Mouse (Mus musculus) neural tube, embryonic 15.5 days (tissue): ENCODE measurements around the gene Gsg1l. TPM values are rescaled to one million over a fixed set of nuclear protein-coding genes. Genes with fewer than 3 reads are reported as not detected.

Experiments used
- ATAC-seq: fragments of 200-750 bp; cut with Nextera tagmentation; 2 replicates; pipeline ENCODE4 v1.8.0; 2017; ENCODE audit warnings: mild to moderate bottlenecking, moderate TSS enrichment, moderate library complexity; ENCODE audit not compliant: low FRiP score
- H3K27ac ChIP-seq: fragments of 300-500 bp; sonication (generic); replicated peaks from 2 replicates; pipeline ENCODE4 v1.5.1; 2015; ENCODE audit warnings: mild to moderate bottlenecking, inconsistent platforms
- H3K27me3 ChIP-seq: fragments of 300-500 bp; sonication (generic); replicated peaks from 2 replicates; pipeline ENCODE4 v1.6.1; 2015; ENCODE audit warnings: inconsistent platforms
- H3K36me3 ChIP-seq: fragments of 300-500 bp; sonication (generic); 2 replicates; pipeline ENCODE4 v1.6.1; 2015; ENCODE audit warnings: inconsistent platforms
- H3K4me1 ChIP-seq: fragments of 300-500 bp; sonication (generic); 2 replicates; pipeline ENCODE4 v1.6.1; 2015; ENCODE audit warnings: inconsistent platforms
- H3K4me2 ChIP-seq: fragments of 300-500 bp; sonication (generic); 2 replicates; pipeline ENCODE4 v1.6.1; 2015; ENCODE audit warnings: inconsistent platforms, mild to moderate bottlenecking, moderate library complexity
- H3K4me3 ChIP-seq: fragments of 300-500 bp; sonication (generic); replicated peaks from 2 replicates; pipeline ENCODE4 v1.5.1; 2015; ENCODE audit warnings: mild to moderate bottlenecking, inconsistent platforms
- H3K9ac ChIP-seq: fragments of 300-500 bp; sonication (generic); replicated peaks from 2 replicates; pipeline ENCODE4 v1.6.1; 2015; ENCODE audit warnings: mild to moderate bottlenecking, inconsistent platforms
- H3K9me3 ChIP-seq: fragments of 300-500 bp; sonication (generic); replicated peaks from 2 replicates; pipeline ENCODE4 v1.6.1; 2016; ENCODE audit warnings: inconsistent platforms
- WGBS: fragments of 180-500 bp; shearing (Covaris S2); methylation state at CpG from one replicate; pipeline ENCODE4 v1.1.7; 2015; ENCODE audit warnings: mixed read lengths; 5-methylcytosine and 5-hydroxymethylcytosine counted together
- polyA plus RNA-seq: library from polyadenylated mRNA; unstranded; fragments of >200 nt; fragmentation: Nextera tagmentation; extraction: Ambion mirVana; gene quantifications from 2 replicates; pipeline ENCODE4 v1.2.1, GENCODE M21; 2015

Gene Gsg1l
- polyA plus RNA-seq, 1 experiment from 2014 or later: 14.4 TPM

DNA sequence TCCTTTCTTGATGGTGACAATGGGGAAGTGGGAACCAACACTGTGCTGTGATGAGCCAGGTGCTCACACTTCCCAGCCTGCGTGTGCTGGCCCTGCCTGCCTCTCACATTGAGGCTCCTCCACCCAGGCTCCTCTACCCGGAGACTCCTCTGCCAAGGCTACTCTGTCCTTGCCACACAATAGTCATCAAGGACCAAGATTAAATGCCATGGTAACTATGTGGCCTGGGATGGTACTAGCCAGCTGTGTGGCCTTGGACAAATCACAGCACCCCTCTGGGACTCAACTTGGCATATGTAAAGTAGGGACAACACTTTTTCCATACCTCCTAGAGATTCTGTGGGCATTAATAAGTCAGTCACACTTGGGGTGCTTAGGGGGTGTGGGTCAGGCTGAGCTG, 182.3 kb downstream of the Gsg1l start:
- no peak overlapping the region for H3K4me3 ChIP-seq
- H3K36me3 ChIP-seq: no peaks in the 10 kb centered on the region
- no peak overlapping the region for H3K27ac ChIP-seq
- WGBS: 67% methylated on average over 2 of the region's 2 CpGs
- H3K9ac ChIP-seq: no peak overlapping the region
- no peaks in the 10 kb centered on the region for H3K9me3 ChIP-seq
- ATAC-seq: no peak
- H3K4me2 ChIP-seq: no peak overlapping the region
- peaks cover 5% of the 10 kb centered on the region; the same call in 1 of the 2 replicates for H3K4me1 ChIP-seq
- no peaks in the 10 kb centered on the region for H3K27me3 ChIP-seq

DNA sequence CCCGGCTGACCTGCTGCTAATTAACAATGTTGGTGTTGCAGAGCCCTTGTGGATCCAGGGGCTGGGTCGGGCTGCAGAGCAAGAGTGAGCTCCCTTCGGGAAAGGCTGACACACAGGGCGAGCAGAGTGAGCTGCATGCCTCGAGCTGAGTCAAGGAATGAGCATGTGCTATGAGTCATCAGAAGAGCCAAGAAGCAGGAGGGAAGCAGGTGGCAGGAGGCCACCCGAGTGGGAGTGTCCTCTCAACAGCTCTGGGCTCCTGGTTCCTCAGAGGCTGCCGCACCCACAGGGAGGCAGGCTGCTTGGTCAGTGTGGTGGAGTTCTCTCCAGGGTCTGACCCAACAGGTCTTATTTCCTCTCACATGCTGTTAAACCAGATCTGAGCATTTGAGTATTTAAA, 183.2 kb downstream of the Gsg1l start:
- Histone ChIP-seq H3K9ac (no peak overlapping the region), H3K36me3 (no peaks in the 10 kb centered on the region), H3K4me2 (no peak overlapping the region), H3K9me3 (no peaks in the 10 kb centered on the region), H3K27me3 (no peaks in the 10 kb centered on the region), H3K4me1 (peaks cover 5% of the 10 kb centered on the region; the same call in 1 of the 2 replicates), H3K27ac (no peak overlapping the region), H3K4me3 (no peak overlapping the region)
- no peak for ATAC-seq
- 61% methylated on average over 7 of the region's 7 CpGs for WGBS

DNA sequence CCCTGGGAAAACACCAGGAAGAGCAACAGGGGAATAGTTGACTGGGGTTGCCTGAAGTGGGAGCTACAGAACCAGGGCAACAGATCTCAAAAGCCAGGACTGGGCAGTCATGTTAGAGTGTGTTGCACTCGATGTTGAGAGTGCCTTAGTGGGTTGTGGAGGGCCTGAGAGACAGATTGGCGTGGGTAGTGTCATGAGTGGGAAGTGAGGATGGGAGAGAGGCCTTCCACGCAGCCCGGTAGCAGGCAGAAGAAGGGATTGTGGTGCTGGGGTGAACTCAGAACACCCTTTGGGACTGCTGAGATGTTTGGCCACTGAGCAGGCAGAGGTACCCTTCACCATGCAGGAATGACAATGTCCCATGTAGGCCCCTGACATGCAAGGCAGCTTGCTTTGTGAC, 185.2 kb downstream of the Gsg1l start:
- H3K4me2 ChIP-seq: no peak overlapping the region
- no peaks in the 10 kb centered on the region for H3K27me3 ChIP-seq
- H3K9ac ChIP-seq: no peak overlapping the region
- 87% methylated on average over 4 of the region's 4 CpGs for WGBS
- peaks cover 5% of the 10 kb centered on the region; the same call in 1 of the 2 replicates for H3K4me1 ChIP-seq
- H3K9me3 ChIP-seq: no peaks in the 10 kb centered on the region
- ATAC-seq: no peak
- no peak overlapping the region for H3K27ac ChIP-seq
- no peaks in the 10 kb centered on the region for H3K36me3 ChIP-seq
- H3K4me3 ChIP-seq: no peak overlapping the region

- H3K36me3 ChIP-seq: no peaks in the 10 kb centered on the region
- H3K4me3 ChIP-seq: no peak overlapping the region
- no peak overlapping the region for H3K27ac ChIP-seq
- H3K9me3 ChIP-seq: no peaks in the 10 kb centered on the region
- no peaks in the 10 kb centered on the region for H3K27me3 ChIP-seq
- H3K4me2 ChIP-seq: no peak overlapping the region
- 91% methylated on average over 5 of the region's 5 CpGs for WGBS
- no peak overlapping the region for H3K9ac ChIP-seq
- ATAC-seq: no peak
- H3K4me1 ChIP-seq: peaks cover under 1% of the 10 kb centered on the region; the same call in 1 of the 2 replicates
Measured at GRCm38 (mm10) chr7:125893621-125894020, 188.6 kb downstream of the Gsg1l start.

- 0 out of 2 replicates have a peak overlapping the region, but pooled peaks have one; percentile 6 for H3K27ac ChIP-seq
- 52% methylated on average over 12 of the region's 12 CpGs for WGBS
Measured at GRCm38 (mm10) chr7:125888373-125888772, 193.8 kb downstream of the Gsg1l start.

DNA sequence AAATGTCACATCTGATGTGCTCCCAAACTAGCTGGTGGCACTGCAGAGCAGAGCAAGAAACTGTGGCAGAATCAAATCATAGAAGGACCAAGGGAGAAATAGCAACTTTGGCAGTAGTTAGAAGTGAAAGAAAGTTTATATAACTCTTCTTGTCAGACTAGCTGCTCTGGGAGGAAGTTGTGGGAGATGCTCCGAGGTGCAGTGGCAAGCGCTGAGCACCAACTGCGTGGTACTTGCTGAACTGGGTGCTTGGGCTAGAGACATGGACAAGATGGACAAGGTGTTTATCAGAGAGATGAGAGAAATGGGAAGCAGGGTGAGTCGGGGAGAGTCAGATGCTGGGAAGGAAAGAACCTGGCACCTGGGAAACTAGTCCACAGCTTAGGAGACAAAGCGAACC, 194.4 kb downstream of the Gsg1l start:
- H3K9me3 ChIP-seq: no peaks in the 10 kb centered on the region
- no peak for ATAC-seq
- no peak overlapping the region for H3K4me3 ChIP-seq
- H3K9ac ChIP-seq: no peak overlapping the region
- no peak overlapping the region for H3K4me2 ChIP-seq
- H3K36me3 ChIP-seq: no peaks in the 10 kb centered on the region
- peaks cover 21% of the 10 kb centered on the region for H3K4me1 ChIP-seq
- WGBS: 94% methylated on average over 5 of the region's 5 CpGs
- no peaks in the 10 kb centered on the region for H3K27me3 ChIP-seq
- no peak overlapping the region for H3K27ac ChIP-seq

More at GRCm38 (mm10) chr7:125888373-125888772, 193.8 kb downstream of the Gsg1l start:
- Histone ChIP-seq H3K9me3 (no peaks in the 10 kb centered on the region), H3K36me3 (no peaks in the 10 kb centered on the region), H3K4me2 (no peak overlapping the region), H3K9ac (no peak overlapping the region), H3K4me1 (peaks cover 21% of the 10 kb centered on the region), H3K27me3 (no peaks in the 10 kb centered on the region), H3K4me3 (no peak overlapping the region)
- ATAC-seq: no peak

GRCm38 (mm10) chr7:125887124-125887523, 195.1 kb downstream of the Gsg1l start:
- no peak for ATAC-seq
- no peaks in the 10 kb centered on the region for H3K9me3 ChIP-seq
- no peak overlapping the region for H3K9ac ChIP-seq
- 59% methylated on average over 4 of the region's 4 CpGs for WGBS
- H3K27me3 ChIP-seq: no peaks in the 10 kb centered on the region
- no peak overlapping the region for H3K27ac ChIP-seq
- no peak overlapping the region for H3K4me3 ChIP-seq
- no peaks in the 10 kb centered on the region for H3K36me3 ChIP-seq
- no peak overlapping the region for H3K4me2 ChIP-seq
- peaks cover 21% of the 10 kb centered on the region for H3K4me1 ChIP-seq

DNA sequence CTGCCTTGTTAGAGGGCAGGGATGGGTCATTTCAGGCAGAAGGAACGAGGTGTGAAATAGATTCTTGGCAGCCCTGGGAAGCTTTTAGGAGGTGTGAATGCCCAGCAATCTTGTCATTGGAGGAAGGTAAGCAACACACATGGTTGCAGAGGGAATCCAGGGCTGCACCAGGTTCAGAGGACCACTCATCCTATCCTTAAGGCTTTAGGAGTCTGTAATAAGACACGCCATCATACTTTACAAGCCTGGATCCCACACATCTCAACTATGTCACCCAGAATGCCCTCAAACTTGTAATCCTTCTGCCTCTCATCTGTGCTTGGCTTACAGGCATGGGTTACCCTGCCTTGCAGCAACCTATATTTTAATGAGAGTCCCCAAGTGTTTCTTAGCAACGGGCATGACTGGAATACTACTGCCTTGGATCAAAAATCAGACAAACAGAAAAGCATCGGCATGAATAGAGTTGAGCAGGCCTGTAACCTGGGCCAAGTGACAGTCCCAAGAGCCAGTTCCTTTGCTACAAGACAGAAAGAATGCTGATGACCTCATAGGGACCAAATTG, 196.0 kb downstream of the Gsg1l start:
- ATAC-seq: no peak

DNA sequence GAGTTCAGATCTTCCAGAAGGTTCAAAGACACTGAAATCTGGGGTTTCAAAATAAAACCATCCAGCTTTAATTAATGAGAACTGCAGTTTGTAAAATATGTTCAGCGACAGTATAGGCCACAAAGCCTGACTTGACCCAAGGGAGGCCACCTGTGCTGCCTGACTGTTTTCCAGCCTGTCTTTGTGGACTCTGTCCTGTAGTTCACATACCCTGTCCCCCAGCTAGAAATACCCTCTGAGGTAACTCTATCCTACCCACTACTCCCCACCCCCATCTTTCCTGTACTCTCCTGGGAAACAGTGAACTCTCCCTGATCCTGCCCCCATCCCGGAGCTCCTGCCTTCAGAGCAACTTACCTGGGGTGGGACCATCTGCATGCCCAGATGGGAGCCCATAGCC, 199.0 kb downstream of the Gsg1l start:
- Histone ChIP-seq H3K4me1 (peaks cover 16% of the 10 kb centered on the region), H3K4me3 (no peak overlapping the region), H3K36me3 (no peaks in the 10 kb centered on the region), H3K27ac (no peak overlapping the region), H3K9ac (no peak overlapping the region), H3K4me2 (no peak overlapping the region), H3K9me3 (no peaks in the 10 kb centered on the region), H3K27me3 (no peaks in the 10 kb centered on the region)
- no peak for ATAC-seq
- 85% methylated on average over 2 of the region's 2 CpGs for WGBS

More for the DNA sequence above, 196.0 kb downstream of the Gsg1l start:
- Histone ChIP-seq H3K4me3 (no peak overlapping the region), H3K4me2 (no peak overlapping the region), H3K4me1 (peaks cover 21% of the 10 kb centered on the region), H3K27ac (no peak overlapping the region), H3K9me3 (no peaks in the 10 kb centered on the region), H3K9ac (no peak overlapping the region), H3K36me3 (no peaks in the 10 kb centered on the region), H3K27me3 (no peaks in the 10 kb centered on the region)
- 49% methylated on average over 4 of the region's 4 CpGs for WGBS

GRCm38 (mm10) chr7:125878040-125878439, 204.2 kb downstream of the Gsg1l start:
- no peak for ATAC-seq
- Histone ChIP-seq H3K27me3 (no peaks in the 10 kb centered on the region), H3K4me3 (no peak overlapping the region), H3K4me2 (no peak overlapping the region), H3K9me3 (no peaks in the 10 kb centered on the region), H3K27ac (no peak overlapping the region), H3K4me1 (peaks cover 17% of the 10 kb centered on the region), H3K36me3 (no peaks in the 10 kb centered on the region), H3K9ac (no peak overlapping the region)
- WGBS: 84% methylated on average over 4 of the region's 4 CpGs

DNA sequence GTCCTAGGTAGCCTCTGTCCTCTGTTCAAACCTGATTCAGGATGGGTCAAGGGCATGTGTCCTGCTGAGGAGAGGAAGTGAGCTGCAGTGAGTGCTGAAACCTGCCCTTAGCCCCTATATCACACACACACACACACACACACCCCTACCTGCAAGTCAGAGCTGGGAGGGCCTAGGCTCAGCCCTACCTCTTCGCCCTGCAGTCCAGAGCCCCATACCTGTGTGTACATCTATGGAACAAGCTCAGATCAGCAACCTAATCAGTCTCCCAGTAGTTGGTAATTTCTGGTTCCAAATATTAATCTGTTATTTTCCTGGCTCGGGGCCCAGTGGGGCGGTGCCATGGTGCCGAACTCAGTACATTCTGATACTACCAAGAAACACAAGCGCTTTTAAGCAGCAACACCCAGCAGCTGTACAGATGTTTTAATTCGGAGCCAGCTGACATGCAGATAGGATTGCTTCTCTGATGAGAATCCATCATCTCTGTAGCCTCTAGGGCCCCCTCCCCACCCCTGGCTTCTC, 208.2 kb downstream of the Gsg1l start:
- Histone ChIP-seq H3K4me1 (peaks cover 39% of the 10 kb centered on the region), H3K4me2 (no peak overlapping the region)

DNA sequence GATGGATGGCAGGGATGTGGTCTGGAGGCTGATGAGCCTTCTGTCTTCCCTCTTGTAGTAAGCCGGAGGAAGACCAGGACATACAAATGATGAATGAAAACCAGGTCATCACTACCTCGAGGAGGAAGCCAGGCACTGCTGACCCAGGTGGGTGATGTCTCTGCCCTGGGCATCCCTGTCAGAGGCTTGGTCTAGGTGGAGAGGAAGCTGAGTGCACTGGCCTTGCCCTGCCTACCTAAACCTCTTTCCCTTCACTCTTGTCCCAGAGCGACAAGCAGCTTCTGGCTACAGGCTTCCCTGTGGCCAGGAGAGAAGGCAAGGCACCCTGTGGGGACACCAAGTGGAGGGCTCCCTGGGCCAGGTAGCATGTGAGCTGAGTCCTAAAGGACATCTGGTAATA, 209.3 kb downstream of the Gsg1l start:
- Histone ChIP-seq H3K4me1 (peaks cover 39% of the 10 kb centered on the region), H3K9me3 (no peaks in the 10 kb centered on the region), H3K9ac (0 out of 2 replicates have a peak overlapping the region, but pooled peaks have one; percentile 32), H3K36me3 (no peaks in the 10 kb centered on the region), H3K4me2 (no peak overlapping the region), H3K4me3 (no peak overlapping the region), H3K27ac (no peak overlapping the region), H3K27me3 (no peaks in the 10 kb centered on the region)
- no peak for ATAC-seq
- 77% methylated on average over 3 of the region's 3 CpGs for WGBS

More for the DNA sequence above, 208.2 kb downstream of the Gsg1l start:
- ATAC-seq: no peak
- Histone ChIP-seq H3K9me3 (no peaks in the 10 kb centered on the region), H3K36me3 (no peaks in the 10 kb centered on the region), H3K27me3 (no peaks in the 10 kb centered on the region), H3K9ac (no peak overlapping the region), H3K4me3 (no peak overlapping the region), H3K27ac (no peak overlapping the region)
- WGBS: 86% methylated on average over 6 of the region's 6 CpGs
